Mouse (Mus musculus) lung, adult 2 months (tissue): ENCODE data around the gene Rplp2. TPM values are rescaled to one million over a fixed set of nuclear protein-coding genes. Genes with fewer than 3 reads are reported as not detected.
A peak's percentile ranks its signal among the peaks of the same experiment; 100 is the strongest.
"Not testable (repeated sequence)": the region's sequence is repeated elsewhere in the genome, so short reads cannot be mapped to it uniquely, and the experiment has no call there.

Experiments used
- DNase-seq: peaks from one replicate; pipeline ENCODE4 v3.0.0; 2022
- H3K4me1 ChIP-seq: fragments of 200-500 bp; 2 replicates; pipeline ENCODE4 v1.6.1; 2011; ENCODE audit warnings: low read length; ENCODE audit not compliant: control insufficient read depth, insufficient read depth
- H3K4me3 ChIP-seq: fragments of 200-500 bp; replicated peaks from 2 replicates; pipeline ENCODE3; 2011; ENCODE audit warnings: low read depth, mild to moderate bottlenecking, control low read depth, low read length; ENCODE audit errors: extremely low read depth
- CTCF ChIP-seq: fragments of 200-500 bp; IDR thresholded peaks from 2 replicates; pipeline ENCODE4 v1.5.1; 2011; ENCODE audit warnings: mild to moderate bottlenecking, low read length, control low read depth; ENCODE audit not compliant: insufficient read depth
- POLR2A ChIP-seq: fragments of 200-500 bp; IDR thresholded peaks from 2 replicates; pipeline ENCODE4 v1.6.1; 2011; ENCODE audit warnings: low read depth, mild to moderate bottlenecking, control low read depth, low read length, borderline replicate concordance; ENCODE audit errors: extremely low read depth
- WGBS: fragments of 180-500 bp; shearing (Covaris S2); methylation state at CpG from one replicate; pipeline ENCODE4 v1.1.7; 2018; 5-methylcytosine and 5-hydroxymethylcytosine counted together
- polyA plus RNA-seq: library from polyadenylated mRNA; depleted of rRNA; stranded (reverse); fragments of >200 nt; gene quantifications from 2 replicates; pipeline ENCODE4 v1.2.3, GENCODE M21; 2012

Rplp2 gene
- polyA plus RNA-seq, 1 experiment: 591 TPM

DNA sequence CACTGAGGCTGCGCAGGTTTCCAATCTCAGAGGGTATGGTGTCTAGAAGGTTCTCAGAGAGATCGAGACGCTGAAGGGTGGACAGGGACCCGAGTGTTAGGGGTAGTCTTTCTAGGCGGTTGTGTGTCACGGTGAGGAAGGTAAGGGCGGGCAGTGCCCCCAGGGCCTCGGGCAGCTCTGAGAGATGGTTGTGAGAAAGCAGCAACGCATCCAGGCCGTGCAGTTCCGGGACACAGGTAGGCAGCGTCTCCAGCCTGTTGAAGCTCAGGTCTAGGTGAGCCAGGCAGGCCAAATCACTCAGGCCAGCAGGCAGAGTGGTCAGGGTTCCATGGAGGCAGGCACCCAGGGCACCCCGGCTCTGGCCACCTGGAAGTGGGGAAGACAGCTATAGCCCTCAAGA, 5.0 kb upstream of the Rplp2 start:
- no peak for DNase-seq
- 94% methylated on average over 13 of the region's 13 CpGs for WGBS
- Histone ChIP-seq H3K4me1 (peaks cover 8% of the 10 kb centered on the region; the same call in 1 of the 2 replicates), H3K4me3 (no peak overlapping the region)
- TF ChIP-seq POLR2A (no peak), CTCF (no peak)

DNA sequence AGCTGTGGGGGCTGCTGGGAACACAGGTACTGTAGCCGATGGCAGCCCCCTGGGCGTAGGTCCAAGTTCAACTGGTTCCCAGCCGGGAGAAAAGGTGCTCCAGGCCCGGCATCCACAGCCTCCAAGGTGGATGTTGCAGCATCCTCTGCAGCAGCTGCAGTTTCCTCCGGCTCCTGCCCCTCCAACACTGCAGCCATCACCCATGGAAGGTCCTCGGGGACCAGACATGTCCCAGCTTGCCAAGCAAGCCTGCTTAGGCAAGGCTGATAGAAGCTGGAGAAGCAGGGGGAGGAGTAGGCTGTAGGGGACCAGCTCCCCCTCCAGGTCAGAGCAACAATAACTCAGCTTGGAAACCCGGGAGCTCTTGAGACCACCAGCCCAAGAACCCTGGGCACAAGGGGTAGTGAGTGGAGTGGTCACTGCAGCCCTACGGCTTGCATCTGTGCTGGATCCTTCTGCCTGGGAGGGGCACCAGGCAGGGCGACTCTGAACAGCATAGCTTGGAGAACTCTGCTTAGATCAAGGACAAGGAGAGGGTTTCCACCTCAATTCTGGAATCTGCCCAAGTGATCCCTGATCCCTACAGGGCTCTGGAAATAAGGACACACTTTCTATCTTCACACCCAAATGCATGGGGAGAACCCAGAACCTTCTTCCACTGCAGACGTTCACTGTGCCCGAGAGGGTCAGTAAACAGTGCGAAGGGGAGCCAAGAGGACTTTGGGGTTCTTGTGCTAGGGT, 3.9 kb upstream of the Rplp2 start:
- DNase-seq: no peak
- WGBS: 14% methylated on average over 12 of the region's 12 CpGs
- H3K4me3 ChIP-seq: peak overlapping the region; percentile 52
- H3K4me1 ChIP-seq: peaks cover 8% of the 10 kb centered on the region; the same call in 1 of the 2 replicates
- TF ChIP-seq CTCF (no peak), POLR2A (no peak)

DNA sequence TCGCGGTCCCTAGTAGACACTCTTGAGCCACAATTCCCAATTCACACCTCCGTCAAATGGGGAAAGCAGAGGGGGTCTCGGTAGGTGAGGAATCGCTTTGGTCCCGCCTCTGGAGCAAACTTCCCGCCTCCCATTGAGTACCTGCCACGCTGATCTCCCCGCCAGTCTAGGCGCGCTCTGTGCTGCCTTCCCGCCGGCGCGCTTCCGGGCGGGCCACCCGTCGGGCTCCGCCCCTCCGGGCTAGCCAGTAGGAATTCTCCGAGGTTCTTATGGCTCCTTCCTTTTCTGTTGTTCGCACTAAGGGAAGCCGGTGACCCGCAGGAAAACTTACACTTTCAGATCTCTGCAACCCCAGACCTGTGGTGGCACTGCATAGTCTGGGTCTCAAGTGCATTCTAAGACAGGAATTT, 3.3 kb upstream of the Rplp2 start, which contains the start of gene Pidd1:
Gene Pidd1 (minus strand): TSS at position 198 of the 410 bp plus-strand sequence.
- peak; percentile 69 for DNase-seq
- TF ChIP-seq POLR2A (peak; percentile 20; the same call in 1 of the 2 replicates), CTCF (no peak)
- peak within 1 kb of the TSS; percentile 52 for H3K4me3 ChIP-seq
- under 1% methylated on average over 25 of the region's 25 CpGs for WGBS
- peaks cover 11% of the 10 kb centered on the region; the same call in 1 of the 2 replicates for H3K4me1 ChIP-seq

DNA sequence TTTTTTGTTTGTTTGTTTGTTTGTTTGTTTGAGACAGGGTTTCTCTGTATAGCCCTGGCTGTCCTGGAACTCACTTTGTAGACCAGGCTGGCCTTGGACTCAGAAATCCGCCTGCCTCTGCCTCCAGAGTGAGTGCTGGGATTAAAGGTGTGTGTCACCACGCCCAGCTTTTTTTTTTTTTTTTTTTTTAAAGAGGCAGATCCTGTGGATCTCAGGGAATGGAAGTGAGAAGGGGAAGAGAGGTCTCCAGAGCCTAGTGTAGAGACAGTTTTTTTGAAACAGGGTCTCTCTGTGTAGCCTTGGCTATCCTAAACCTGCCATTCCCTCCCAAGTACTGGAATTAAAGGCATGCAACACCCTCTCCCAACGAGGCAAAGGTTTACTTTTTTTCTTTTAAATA, 796 bp upstream of the Rplp2 start:
- not testable (repeated sequence) for DNase-seq, H3K4me3 ChIP-seq, H3K4me1 ChIP-seq
- 67% methylated on average over 3 of the region's 3 CpGs for WGBS

DNA sequence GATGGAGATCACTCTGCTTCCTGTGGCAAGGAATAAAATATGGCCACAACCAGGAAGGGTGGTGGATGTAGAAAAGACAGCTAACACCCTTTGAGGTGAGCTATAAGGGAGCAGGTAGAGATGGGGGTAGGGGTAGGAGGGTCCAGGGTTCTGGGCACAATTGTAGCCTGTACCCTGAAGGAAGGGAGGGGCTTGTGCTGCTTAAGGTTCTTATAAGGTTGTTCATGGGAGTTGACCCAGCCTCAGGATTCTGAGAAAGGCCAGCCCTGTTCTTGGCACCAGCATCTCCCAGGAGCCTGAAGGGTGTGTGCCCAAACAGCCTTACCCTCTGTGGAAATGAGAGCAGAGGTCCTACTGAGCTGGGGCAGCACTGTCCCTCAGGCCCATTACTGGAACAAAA, 4.8 kb downstream of the Rplp2 start:
- DNase-seq: no peak
- peaks cover 14% of the 10 kb centered on the region for H3K4me1 ChIP-seq
- TF ChIP-seq CTCF (no peak), POLR2A (no peak)

DNA sequence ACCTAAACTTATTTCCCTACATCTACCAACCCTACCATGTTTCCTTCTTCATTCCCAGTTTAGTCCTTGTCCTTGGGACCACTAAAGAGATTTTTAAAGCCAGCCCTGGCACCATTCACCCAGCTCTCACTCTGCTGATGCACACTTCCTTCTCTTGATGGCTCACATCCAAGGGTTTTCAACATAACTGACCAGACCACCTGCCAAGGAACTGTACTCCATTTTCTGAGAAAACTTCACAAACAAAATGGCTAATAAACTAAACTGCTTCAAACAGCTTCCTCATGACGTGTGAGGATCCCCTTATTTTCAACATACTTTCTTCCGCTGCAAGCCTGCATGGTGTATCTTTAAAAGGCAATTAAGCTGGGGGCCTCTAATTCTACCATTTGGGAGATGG, 6.5 kb downstream of the Rplp2 start:
- Histone ChIP-seq H3K4me1 (peaks cover 12% of the 10 kb centered on the region), H3K4me3 (no peak overlapping the region)
- 45% methylated on average over 2 of the region's 2 CpGs for WGBS
- no peak for TF ChIP-seq POLR2A
- TF ChIP-seq CTCF: no peak
- DNase-seq: no peak

More for the DNA sequence above, 4.8 kb downstream of the Rplp2 start:
- no peak overlapping the region for H3K4me3 ChIP-seq

DNA sequence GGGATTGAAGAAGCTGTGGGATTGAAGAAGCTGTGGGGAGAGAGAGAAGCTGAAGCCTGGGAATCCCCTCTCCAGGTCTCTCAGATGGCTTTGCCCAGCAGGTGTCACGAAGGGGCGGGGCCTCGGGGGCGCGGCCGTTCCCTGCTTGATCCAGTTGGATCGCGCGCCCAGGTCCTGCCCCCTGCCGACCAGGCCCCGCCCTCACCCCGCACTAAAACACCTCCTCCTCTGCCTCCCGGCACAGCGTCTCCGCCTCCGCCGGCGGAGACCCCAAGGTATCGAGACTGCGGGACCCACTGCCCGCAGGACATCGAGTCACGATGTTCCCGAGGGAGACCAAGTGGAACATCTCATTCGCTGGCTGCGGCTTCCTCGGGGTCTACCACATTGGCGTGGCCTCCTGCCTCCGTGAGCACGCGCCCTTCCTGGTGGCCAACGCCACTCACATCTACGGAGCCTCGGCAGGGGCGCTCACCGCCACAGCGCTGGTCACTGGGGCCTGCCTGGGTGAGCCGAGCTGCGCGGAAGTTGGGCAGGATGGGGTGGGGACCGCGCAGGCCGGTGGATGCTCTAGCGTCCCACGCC, 7.9 kb downstream of the Rplp2 start, which contains the start of gene Pnpla2:
Gene Pnpla2 (plus strand): TSS at position 232 of the 585 bp plus-strand sequence.
- TF ChIP-seq CTCF (no peak), POLR2A (peak; percentile 99)
- Histone ChIP-seq H3K4me1 (peaks cover 17% of the 10 kb centered on the region), H3K4me3 (peak within 1 kb of the TSS; percentile 97)
- WGBS: under 1% methylated on average over 45 of the region's 45 CpGs
- DNase-seq: peak; percentile 93

DNA sequence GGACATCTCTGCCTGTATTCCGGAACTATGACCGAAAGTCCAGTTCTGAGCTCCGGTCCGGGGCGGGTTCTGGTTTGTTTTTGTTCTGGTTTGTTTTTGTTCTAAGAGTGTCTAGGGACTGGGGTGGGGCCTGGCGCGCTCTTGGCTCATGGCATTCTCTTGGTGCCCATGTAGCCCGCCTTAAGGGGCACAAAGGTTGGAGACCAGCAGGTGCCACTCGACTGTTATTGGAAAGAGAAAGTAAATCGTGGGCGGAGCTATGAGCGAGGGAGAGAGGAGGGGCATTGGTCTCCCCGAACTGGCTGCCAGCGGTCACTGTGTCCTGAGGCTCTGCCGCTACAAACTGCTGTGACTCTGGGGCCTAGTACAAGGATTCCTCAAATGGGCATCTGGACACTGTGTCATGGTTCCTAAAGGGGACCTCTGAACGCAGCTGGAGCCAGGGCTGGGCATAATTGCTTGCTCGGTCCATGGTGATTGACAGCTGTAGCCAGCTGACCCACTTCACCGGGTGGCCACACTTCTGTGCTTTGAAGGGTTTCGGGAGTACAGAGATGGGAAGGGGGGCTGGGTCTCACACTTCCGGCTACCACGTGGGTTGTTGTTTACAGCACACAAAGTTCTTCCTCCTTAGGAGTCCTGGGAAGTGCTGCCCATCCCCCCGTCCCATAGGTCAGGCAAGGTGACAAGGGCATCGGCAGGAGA, 8.6 kb downstream of the Rplp2 start:
- WGBS: under 1% methylated on average over 23 of the region's 23 CpGs
- peak overlapping the region; percentile 97 for H3K4me3 ChIP-seq
- H3K4me1 ChIP-seq: peaks cover 22% of the 10 kb centered on the region
- DNase-seq: peak; percentile 83
- TF ChIP-seq CTCF: no peak
- TF ChIP-seq POLR2A: peak; percentile 62; the same call in 1 of the 2 replicates

DNA sequence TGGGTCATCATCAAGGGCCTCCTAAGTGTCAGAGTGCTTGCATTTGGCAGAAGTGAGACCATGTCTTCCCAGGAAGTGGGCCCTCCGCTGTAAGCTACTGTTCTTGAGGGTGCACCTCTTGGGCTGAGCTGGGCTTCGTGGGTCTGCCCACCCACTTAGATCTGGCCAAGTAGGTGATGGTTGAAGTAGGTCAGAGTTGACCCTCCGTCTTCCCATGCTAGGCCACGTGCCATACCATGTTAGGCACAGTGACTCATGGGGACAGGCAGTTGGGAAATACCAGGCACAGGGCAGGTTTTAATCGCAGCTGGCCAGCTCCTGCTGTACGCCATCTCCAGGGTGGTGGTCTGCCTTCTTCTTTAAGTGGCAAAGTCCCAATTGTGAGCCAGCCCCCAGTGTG, 9.6 kb downstream of the Rplp2 start:
- TF ChIP-seq POLR2A (no peak), CTCF (no peak)
- Histone ChIP-seq H3K4me1 (peaks cover 22% of the 10 kb centered on the region), H3K4me3 (peak overlapping the region; percentile 26)
- peak; percentile 53 for DNase-seq
- 40% methylated on average over 6 of the region's 6 CpGs for WGBS
